Mouse (Mus musculus): ENCODE measurements at regions not wholly inside any gene's neighbourhood (a gene's known extent, or its start where the extent isn't known, plus 50 kb on each side); places are given as distances from the start of the nearest gene placed in this dataset.

GRCm38 (mm10) chr15:25497743-25498142 is 84.2 kb upstream of the Basp1 start:
- Histone ChIP-seq H3K4me3 (ENCODE audit: control insufficient read depth, insufficient read depth, low read length) (no peak overlapping the region), H3K4me1 (replicated peaks; ENCODE audit: control insufficient read depth, insufficient read depth, low read length) (peaks cover 15% of the 10 kb centered on the region), H3K27ac (ENCODE audit: control insufficient read depth, insufficient read depth, low read length) (no peak overlapping the region), H3K27me3 (ENCODE audit: control insufficient read depth, insufficient read depth, low read length) (no peaks in the 10 kb centered on the region), H3K36me3 (ENCODE audit: control insufficient read depth, insufficient read depth, low read length) (no peaks in the 10 kb centered on the region)
- WGBS: 39% methylated on average over 1 of the region's 1 CpGs
- DNase-seq: no peak
- no peak for TF ChIP-seq POLR2A (IDR thresholded peaks at IDR 0.05; ENCODE audit: control insufficient read depth, extremely low read depth, insufficient read depth, low read length, poor library complexity)
- no peak for TF ChIP-seq CTCF (IDR thresholded peaks at IDR 0.05; ENCODE audit: borderline replicate concordance, control insufficient read depth, extremely low read depth, insufficient read depth, low read length, poor library complexity)

GRCm38 (mm10) chr15:25498422-25498821 is 84.9 kb upstream of the Basp1 start:
- Histone ChIP-seq H3K4me1 (replicated peaks; ENCODE audit: control insufficient read depth, insufficient read depth, low read length) (peaks cover 15% of the 10 kb centered on the region), H3K4me3 (ENCODE audit: control insufficient read depth, insufficient read depth, low read length) (no peak overlapping the region), H3K36me3 (ENCODE audit: control insufficient read depth, insufficient read depth, low read length) (no peaks in the 10 kb centered on the region), H3K27me3 (ENCODE audit: control insufficient read depth, insufficient read depth, low read length) (no peaks in the 10 kb centered on the region), H3K27ac (ENCODE audit: control insufficient read depth, insufficient read depth, low read length) (no peak overlapping the region)
- DNase-seq: no peak
- TF ChIP-seq CTCF (IDR thresholded peaks at IDR 0.05; ENCODE audit: borderline replicate concordance, control insufficient read depth, extremely low read depth, insufficient read depth, low read length, poor library complexity): no peak
- no peak for TF ChIP-seq POLR2A (IDR thresholded peaks at IDR 0.05; ENCODE audit: control insufficient read depth, extremely low read depth, insufficient read depth, low read length, poor library complexity)
- 94% methylated on average over 2 of the region's 2 CpGs for WGBS

- H3K36me3 ChIP-seq (ENCODE audit: control insufficient read depth, insufficient read depth, low read length): no peaks in the 10 kb centered on the region
- no peaks in the 10 kb centered on the region for H3K27me3 ChIP-seq (ENCODE audit: control insufficient read depth, insufficient read depth, low read length)
- WGBS: 88% methylated on average over 5 of the region's 5 CpGs
- peaks cover 6% of the 10 kb centered on the region for H3K4me1 ChIP-seq (replicated peaks; ENCODE audit: control insufficient read depth, insufficient read depth, low read length)
- no peak overlapping the region for H3K4me3 ChIP-seq (ENCODE audit: control insufficient read depth, insufficient read depth, low read length)
- DNase-seq: no peak
- TF ChIP-seq POLR2A (IDR thresholded peaks at IDR 0.05; ENCODE audit: control insufficient read depth, extremely low read depth, insufficient read depth, low read length, poor library complexity) (no peak), CTCF (IDR thresholded peaks at IDR 0.05; ENCODE audit: borderline replicate concordance, control insufficient read depth, extremely low read depth, insufficient read depth, low read length, poor library complexity) (no peak)
- H3K27ac ChIP-seq (ENCODE audit: control insufficient read depth, insufficient read depth, low read length): no peak overlapping the region
Observed at GRCm38 (mm10) chr15:25502513-25502912, 88.9 kb upstream of the Basp1 start.

GRCm38 (mm10) chr15:25503104-25503503 is 89.5 kb upstream of the Basp1 start:
- H3K36me3 ChIP-seq (ENCODE audit: control insufficient read depth, insufficient read depth, low read length): no peaks in the 10 kb centered on the region
- DNase-seq: no peak
- no peaks in the 10 kb centered on the region for H3K27me3 ChIP-seq (ENCODE audit: control insufficient read depth, insufficient read depth, low read length)
- no peak for TF ChIP-seq CTCF (IDR thresholded peaks at IDR 0.05; ENCODE audit: borderline replicate concordance, control insufficient read depth, extremely low read depth, insufficient read depth, low read length, poor library complexity)
- TF ChIP-seq POLR2A (IDR thresholded peaks at IDR 0.05; ENCODE audit: control insufficient read depth, extremely low read depth, insufficient read depth, low read length, poor library complexity): no peak
- H3K27ac ChIP-seq (ENCODE audit: control insufficient read depth, insufficient read depth, low read length): no peak overlapping the region
- peaks cover 2% of the 10 kb centered on the region for H3K4me1 ChIP-seq (replicated peaks; ENCODE audit: control insufficient read depth, insufficient read depth, low read length)
- 94% methylated on average over 6 of the region's 6 CpGs for WGBS
- no peak overlapping the region for H3K4me3 ChIP-seq (ENCODE audit: control insufficient read depth, insufficient read depth, low read length)

- Histone ChIP-seq H3K4me3 (ENCODE audit: control insufficient read depth, insufficient read depth, low read length) (no peak overlapping the region), H3K36me3 (ENCODE audit: control insufficient read depth, insufficient read depth, low read length) (no peaks in the 10 kb centered on the region), H3K27ac (ENCODE audit: control insufficient read depth, insufficient read depth, low read length) (no peak overlapping the region), H3K27me3 (ENCODE audit: control insufficient read depth, insufficient read depth, low read length) (no peaks in the 10 kb centered on the region), H3K4me1 (replicated peaks; ENCODE audit: control insufficient read depth, insufficient read depth, low read length) (peaks cover 3% of the 10 kb centered on the region; the same call in 1 of the 2 replicates)
- no peak for TF ChIP-seq CTCF (IDR thresholded peaks at IDR 0.05; ENCODE audit: borderline replicate concordance, control insufficient read depth, extremely low read depth, insufficient read depth, low read length, poor library complexity)
- no peak for TF ChIP-seq POLR2A (IDR thresholded peaks at IDR 0.05; ENCODE audit: control insufficient read depth, extremely low read depth, insufficient read depth, low read length, poor library complexity)
- DNase-seq: no peak
- 90% methylated on average over 7 of the region's 7 CpGs for WGBS
Observed at GRCm38 (mm10) chr15:25509139-25509538, 95.6 kb upstream of the Basp1 start.

GRCm38 (mm10) chr15:25509584-25509983 is 96.0 kb upstream of the Basp1 start:
- H3K27me3 ChIP-seq (ENCODE audit: control insufficient read depth, insufficient read depth, low read length): no peaks in the 10 kb centered on the region
- DNase-seq: no peak
- no peak overlapping the region for H3K4me3 ChIP-seq (ENCODE audit: control insufficient read depth, insufficient read depth, low read length)
- TF ChIP-seq POLR2A (IDR thresholded peaks at IDR 0.05; ENCODE audit: control insufficient read depth, extremely low read depth, insufficient read depth, low read length, poor library complexity) (no peak), CTCF (IDR thresholded peaks at IDR 0.05; ENCODE audit: borderline replicate concordance, control insufficient read depth, extremely low read depth, insufficient read depth, low read length, poor library complexity) (no peak)
- peaks cover 3% of the 10 kb centered on the region; the same call in 1 of the 2 replicates for H3K4me1 ChIP-seq (replicated peaks; ENCODE audit: control insufficient read depth, insufficient read depth, low read length)
- no peaks in the 10 kb centered on the region for H3K36me3 ChIP-seq (ENCODE audit: control insufficient read depth, insufficient read depth, low read length)
- no peak overlapping the region for H3K27ac ChIP-seq (ENCODE audit: control insufficient read depth, insufficient read depth, low read length)
- 93% methylated on average over 8 of the region's 8 CpGs for WGBS

GRCm38 (mm10) chr15:25510060-25510492 is 96.5 kb upstream of the Basp1 start:
- no peak overlapping the region for H3K4me3 ChIP-seq (ENCODE audit: control insufficient read depth, insufficient read depth, low read length)
- WGBS: 61% methylated on average over 8 of the region's 8 CpGs
- H3K36me3 ChIP-seq (ENCODE audit: control insufficient read depth, insufficient read depth, low read length): no peaks in the 10 kb centered on the region
- peaks cover 3% of the 10 kb centered on the region; the same call in 1 of the 2 replicates for H3K4me1 ChIP-seq (replicated peaks; ENCODE audit: control insufficient read depth, insufficient read depth, low read length)
- DNase-seq: no peak
- TF ChIP-seq CTCF (IDR thresholded peaks at IDR 0.05; ENCODE audit: borderline replicate concordance, control insufficient read depth, extremely low read depth, insufficient read depth, low read length, poor library complexity): no peak
- H3K27me3 ChIP-seq (ENCODE audit: control insufficient read depth, insufficient read depth, low read length): no peaks in the 10 kb centered on the region
- H3K27ac ChIP-seq (ENCODE audit: control insufficient read depth, insufficient read depth, low read length): no peak overlapping the region

All from thymus, adult 2 months (tissue).